Mouse (Mus musculus) right cerebral cortex, postnatal 10 days (tissue): ENCODE measurements around the gene Kcnip2.

ENCODE experiments used
- DNase-seq, 2 experiments: peaks; one replicate each; pipeline ENCODE4 v3.0.0; 2021; ENCODE audit warnings: low spot score in 2 of 2

Gene Kcnip2

GRCm38 (mm10) chr19:45781676-45782075 is 34.2 kb downstream of the Kcnip2 start:
- DNase-seq = no peak

GRCm38 (mm10) chr19:45780350-45780915 is 35.4 kb downstream of the Kcnip2 start:
- no peak for DNase-seq

GRCm38 (mm10) chr19:45775486-45775885 is 40.4 kb downstream of the Kcnip2 start:
- no peak for DNase-seq

- no peak for DNase-seq
Measured at GRCm38 (mm10) chr19:45771501-45771900, 44.4 kb downstream of the Kcnip2 start.

GRCm38 (mm10) chr19:45760810-45761209 is 55.1 kb downstream of the Kcnip2 start:
- no peak for DNase-seq

GRCm38 (mm10) chr19:45758671-45759070 is 57.2 kb downstream of the Kcnip2 start:
- no peak for DNase-seq

DNA sequence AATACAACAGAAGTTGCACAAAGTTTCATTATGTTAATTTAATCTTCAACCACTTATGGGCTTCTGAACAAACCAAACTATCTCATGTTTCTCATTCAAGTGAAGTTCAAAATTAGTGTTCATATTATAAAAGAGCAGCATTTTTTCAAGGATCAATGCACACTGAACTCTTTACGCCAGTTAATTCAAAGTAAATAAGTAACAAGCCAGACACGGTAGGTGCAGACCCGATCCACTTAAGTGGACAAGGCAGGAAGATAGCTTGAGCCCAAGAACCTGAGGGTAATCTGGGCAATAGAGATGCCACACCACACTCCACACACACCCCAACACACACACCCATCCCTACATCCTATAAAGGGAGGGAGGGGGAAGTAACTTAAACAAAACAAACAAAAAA is 62.3 kb downstream of the Kcnip2 start:
- no peak for DNase-seq

DNA sequence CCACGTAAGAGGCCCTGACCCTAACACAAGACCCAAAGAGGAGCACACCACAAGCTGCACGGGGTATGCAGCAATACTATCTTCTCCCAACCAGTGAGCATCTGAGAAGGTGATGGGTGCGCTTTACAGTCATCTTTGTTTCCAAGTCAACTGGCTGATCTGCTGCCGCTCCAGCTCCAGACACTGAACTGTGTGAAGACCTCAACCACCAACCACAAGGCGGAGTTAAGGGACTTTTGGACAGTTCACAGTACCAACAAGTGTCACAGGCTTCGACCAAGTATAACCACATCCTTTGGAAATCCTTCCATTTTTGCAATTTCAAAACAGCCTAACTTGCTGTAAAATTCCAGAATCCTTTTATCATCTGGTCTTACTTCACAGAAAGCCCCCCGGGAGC is 64.0 kb downstream of the Kcnip2 start:
- DNase-seq = no peak

DNA sequence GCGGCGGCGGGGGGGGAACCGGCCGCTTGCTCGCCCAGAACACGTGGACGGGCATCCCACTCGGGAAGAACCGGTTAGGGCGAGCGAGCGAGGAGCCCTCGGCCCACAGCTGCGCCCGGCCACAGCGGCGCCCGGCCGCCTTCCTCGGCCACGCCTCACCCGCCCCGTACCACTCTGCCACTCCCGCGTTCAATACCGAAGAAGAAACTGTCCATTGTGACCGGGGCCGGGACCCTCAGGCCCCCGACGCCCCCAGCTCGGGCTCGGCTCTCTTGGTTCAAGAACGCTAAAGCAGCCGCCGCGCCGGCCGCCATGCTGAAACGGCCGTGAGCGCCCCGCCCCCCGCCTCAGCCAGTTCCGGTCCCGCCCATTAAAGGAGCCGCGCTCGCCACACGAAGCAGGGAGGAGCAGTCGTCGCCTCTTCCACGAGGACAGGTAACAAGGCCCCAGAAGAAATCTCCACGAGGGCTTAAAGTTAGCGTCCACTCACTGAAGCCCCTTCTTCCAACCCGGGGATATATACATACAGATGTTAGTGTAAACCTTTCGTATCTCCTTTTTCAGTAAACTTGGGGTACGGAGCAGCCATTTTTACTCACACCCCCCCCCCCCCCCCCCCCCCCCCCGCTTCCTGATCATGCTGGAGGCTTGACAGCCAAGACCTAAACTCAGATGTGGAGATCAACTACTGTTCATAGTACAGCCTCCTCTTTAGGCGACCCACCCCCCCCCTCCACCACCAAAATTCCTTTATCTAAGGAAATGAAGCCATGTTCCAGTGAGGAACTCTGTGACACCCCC is 66.4 kb downstream of the Kcnip2 start, which contains the start of gene Npm3:
Gene Npm3 (minus strand): TSS at position 349 of the 801 bp plus-strand sequence.
- DNase-seq = peak; percentile 90 to 91

DNA sequence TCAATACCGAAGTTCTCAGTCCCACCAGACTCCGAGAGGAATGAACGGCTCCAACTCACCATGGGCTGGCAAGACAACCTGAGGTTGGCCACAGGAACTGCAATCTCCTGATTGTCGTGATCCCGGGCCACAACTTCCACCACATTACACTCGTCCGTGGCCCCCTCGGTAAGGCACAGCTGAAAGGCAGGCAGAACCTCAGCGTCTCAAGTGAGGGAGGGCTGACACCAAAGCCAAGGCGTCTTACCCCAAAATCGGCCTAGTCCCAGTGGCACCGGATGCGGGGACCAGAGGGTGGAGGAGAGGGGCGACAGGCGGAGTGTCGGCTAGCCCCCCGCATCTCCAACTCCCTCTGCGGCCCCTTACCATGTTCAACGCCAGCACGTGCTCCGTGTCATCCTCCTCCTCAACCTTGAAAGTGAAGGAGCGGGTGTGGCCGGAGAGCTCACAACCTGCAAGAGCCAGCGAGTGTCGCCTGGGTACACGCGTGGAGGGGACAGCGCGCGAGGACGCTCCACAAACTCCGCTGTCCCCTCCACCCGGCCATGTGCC is 67.1 kb downstream of the Kcnip2 start:
- peak in 1 of 2 experiments; percentile 31 for DNase-seq

DNA sequence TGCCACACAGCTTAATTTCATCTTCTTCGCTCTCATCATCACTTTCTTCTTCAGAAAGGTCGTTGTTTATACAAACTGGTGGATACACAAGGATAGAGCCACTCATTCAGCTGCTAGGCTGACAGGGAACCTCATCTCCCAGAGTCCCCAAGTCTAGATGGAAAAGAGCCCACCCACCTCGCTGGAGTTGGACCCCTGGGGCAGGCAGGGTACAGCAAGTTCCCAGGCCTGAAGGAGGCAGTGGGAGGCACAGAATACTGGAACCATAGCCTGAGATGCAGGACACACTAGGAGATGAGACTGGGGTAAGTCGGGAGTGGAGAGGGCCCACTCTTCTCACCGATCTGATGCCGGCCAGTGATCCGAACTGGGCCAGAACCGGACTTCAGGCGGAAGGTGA is 67.7 kb downstream of the Kcnip2 start:
- DNase-seq = no peak

DNA sequence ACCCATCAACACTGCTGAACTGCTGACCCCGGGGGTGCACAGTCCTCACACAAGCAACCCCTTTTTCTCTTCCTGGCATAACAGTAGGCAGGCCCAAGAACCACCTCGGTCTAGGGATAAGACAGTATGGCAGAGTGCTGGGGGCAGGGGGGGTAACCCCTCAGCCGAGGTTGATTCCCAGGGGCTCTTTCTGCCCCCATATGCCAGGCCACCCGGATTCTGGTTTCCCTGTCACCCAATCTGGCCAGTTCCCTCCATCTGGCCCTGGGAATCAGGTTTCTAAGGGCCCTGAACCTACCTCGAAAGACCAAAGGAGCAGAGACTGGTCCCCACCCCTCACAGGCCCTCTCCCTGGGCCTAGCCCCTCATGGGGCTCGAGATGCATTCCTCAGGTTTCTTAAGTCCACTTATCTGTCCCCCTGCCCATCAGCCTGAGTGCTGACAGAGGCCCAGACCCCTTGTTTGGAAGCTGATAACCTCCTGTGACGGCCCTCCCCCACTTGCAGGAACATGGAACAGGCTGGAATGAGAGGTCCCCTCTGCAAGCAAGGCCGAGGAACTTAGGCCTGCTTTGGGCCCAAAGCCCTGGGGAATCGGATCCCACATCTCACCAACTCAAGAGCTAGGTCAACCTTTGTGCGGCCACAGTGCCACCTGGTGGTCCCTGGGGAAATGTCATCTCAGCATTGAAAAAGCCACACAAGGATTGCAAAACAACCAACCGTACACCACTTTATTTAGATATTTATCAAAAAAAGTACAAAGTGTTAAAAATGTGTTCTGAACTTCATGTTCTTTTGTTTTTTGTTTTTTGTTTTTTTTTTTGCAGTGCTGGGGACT is 68.6 kb downstream of the Kcnip2 start:
- peak; percentile 90 to 91 for DNase-seq

DNA sequence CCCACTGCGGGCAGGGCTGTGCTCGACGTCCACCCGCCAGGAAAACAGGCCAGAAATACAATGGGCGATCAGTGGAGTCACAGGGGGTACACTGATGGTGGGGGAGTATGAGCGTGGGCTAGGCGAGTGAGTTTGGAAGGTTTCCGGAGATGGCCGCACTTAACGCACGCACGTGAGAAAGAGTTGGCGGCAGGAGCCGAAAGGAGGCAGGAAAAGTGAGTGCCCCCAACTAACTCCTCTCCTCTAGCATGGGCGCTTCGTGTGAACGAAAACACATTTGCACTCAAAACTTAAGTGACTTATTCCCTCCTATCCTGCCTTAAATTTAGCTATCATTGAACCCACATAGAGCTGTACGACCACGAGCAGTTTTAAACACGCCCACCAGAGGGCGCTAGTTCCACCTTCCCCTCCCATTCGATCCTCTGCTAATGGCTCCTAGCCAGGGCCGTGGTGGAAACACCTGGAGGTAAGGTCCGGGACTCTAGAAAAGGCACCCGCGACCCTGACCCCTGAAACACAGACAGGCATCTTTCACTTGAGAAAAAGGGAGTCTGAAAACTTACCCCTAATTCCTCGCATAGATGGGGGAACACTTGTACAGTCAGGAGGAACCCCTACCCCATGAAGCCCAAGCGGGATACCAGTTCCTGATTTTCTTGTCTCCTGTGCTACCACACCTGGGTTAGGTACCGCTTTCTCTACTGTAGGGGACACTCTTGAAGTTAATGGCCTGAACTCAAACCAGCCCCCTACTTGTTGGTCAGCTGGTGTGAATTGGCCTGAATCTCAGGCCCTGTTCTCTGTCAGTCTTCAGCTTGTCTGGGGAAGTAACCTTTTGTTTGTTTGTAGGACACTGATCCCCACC is 69.5 kb downstream of the Kcnip2 start:
- peak; percentile 76 to 80 for DNase-seq

GRCm38 (mm10) chr19:45745344-45746152 is 70.3 kb downstream of the Kcnip2 start:
- no peak for DNase-seq

DNA sequence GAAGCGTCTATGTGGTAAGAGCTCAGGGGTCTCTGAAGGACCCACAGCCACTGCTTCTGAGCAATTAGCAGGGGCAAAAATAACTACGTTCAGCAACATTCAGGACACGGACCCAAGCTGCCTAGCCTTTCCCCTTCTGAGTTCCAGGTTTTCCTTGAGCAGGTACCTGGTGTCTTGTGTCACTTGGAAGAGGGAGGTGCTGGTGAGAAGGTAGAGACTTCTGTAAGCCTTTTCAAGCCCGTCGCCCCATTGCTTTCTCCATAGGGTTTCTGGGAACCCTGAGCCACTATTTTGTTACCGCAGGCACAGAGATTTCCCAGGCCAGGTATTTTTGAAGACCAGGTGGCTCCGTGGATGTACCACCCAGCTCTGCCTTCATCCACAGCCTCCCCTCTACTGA is 72.2 kb downstream of the Kcnip2 start:
- no peak for DNase-seq

DNA sequence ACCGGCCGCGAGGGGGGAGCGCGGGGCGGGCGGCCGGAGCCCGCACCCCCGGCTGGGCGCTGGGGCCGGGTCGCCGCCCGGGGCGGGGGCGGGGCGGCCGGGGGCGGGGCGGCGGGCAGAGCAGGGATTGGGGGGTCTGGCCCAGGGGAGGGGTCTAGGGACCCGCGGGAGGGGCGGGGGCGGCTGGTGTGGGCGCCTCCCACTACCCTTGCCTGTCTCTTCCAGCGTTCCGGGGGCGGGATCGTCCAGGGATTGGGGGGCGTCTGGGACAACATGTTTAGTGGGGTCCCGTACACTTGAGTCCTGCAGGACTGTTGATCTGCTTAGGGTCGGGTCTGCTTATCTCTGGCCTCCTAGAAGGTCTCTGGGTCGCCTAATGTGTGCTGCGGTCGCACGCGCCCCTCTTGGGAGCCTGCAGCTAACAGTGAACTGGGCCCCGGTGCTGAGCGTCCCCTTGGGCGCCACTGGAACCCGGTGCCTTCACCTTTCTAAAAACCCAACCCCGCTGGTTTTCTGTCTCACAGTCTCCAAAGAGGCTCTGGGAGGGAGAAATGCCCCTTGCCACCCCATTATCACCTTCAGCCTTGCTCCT is 72.8 kb downstream of the Kcnip2 start:
- no peak for DNase-seq

DNA sequence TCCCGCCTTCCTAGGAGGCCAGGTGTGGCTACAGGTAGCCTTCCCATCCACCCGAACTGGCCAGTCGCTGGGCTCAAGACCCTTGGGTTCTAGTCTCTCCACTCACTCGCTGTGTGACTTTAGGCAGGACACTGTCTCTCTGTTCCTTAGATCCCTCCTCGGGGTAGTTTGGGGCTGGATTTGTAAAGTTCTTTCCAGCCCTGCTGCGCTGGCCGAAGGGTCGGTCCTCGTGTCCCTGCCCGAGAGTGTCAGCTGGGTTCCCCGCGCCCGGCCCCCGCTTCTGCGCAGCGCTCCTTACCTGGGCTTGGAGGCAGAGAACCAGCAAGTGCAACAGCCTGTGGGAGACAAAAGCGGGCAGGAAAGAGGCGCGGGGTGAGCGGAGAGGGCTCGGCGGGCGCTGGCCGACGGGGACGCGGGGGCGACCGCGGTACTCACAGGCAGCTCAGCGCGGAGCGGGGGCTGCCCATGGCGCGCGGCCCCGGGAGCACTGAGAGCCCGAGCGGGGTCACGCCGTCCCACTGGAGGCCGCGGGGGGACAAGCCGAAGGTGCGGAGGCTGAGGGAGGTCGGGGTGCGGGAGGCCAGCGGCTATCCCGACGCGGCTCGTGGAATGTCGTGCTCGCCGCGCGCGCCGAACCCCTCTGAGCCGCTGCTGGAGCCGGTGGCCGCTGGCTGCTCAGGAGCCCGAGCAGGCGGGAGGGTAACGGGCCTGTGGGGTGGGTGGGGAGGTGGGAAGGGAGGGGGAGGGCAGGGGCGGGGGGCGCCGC is 73.5 kb downstream of the Kcnip2 start, which contains the start of gene Fgf8:
Gene Fgf8 (minus strand): TSS at position 698 of the 766 bp plus-strand sequence.
- DNase-seq = no peak
